Mouse (Mus musculus): ENCODE data around the gene Ier5. TPM values are rescaled to one million over a fixed set of nuclear protein-coding genes. Genes with fewer than 3 reads are reported as not detected.

The Ier5 gene
- total and polyA plus RNA-seq, 2 experiments: 2.6 to 2.8 TPM

DNA sequence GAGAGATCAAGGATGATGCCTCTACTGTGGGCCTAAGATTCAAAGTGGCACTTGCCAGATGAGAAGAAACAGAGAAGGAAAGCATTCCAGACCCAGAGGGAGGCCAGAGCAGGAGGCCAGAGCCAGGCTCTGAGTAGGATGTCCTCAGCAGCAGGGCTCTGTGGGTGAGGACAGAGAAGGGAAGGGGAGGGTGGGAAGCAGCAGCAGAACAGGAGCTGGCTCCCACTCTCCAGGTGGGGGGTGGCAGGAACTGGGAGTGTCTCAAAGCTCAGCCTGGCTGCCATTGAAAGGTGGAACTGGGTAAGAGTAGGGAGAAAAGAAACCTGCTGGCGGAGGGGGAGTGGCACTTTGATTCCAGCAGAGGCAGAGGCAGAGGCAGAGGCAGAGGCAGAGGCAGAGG is 46.1 kb downstream of the Ier5 start:
- Histone ChIP-seq H3K79me2 (ENCODE audit: control insufficient read depth, insufficient read depth, low read length) (no peaks in the 10 kb centered on the region), H3K9ac (ENCODE audit: low read depth, low read length) (no peak overlapping the region), H3K27ac (replicated peaks; ENCODE audit: insufficient read depth, low read depth, low read length) (no peak overlapping the region), H3K27me3 (ENCODE audit: control insufficient read depth, insufficient read depth, low read length) (no peaks in the 10 kb centered on the region), H3K4me1 (ENCODE audit: control insufficient read depth, insufficient read depth, low read length) (no peaks in the 10 kb centered on the region), H3K36me3 (ENCODE audit: control insufficient read depth, insufficient read depth, low read length) (no peaks in the 10 kb centered on the region), H3K4me3 (ENCODE audit: insufficient read depth, low read depth, low read length) (no peak overlapping the region)
- TF ChIP-seq POLR2A (IDR thresholded peaks at IDR 0.05; ENCODE audit: extremely low read depth, insufficient read depth, low read length) (no peak), CTCF (IDR thresholded peaks at IDR 0.05; ENCODE audit: low read depth, low read length) (no peak)
- DNase-seq (ENCODE audit: extremely low read depth, low read depth, low spot score): no peak
- WGBS: 89% methylated on average over 1 of the region's 1 CpGs

DNA sequence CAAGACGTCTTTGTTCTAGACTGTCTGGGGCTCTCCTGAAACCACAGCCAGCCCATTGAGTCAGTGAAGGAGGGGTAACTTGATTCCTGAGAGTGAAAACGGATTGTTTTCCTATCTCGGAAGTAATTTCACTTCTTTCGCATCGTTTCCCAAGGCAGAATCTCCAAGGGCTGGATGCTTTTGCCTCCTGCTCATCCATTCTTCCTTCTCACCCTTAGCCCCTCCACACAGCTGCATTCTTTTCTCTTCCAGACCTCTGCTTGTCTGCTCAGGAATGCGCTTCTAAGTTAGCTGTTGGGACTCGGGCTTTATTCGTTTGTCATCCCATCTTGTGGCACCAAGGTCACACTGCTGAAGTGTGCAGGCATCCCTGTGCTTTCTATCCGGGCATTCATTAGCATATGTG is 46.7 kb downstream of the Ier5 start:
- Histone ChIP-seq H3K4me3 (ENCODE audit: insufficient read depth, low read depth, low read length) (no peak overlapping the region), H3K79me2 (ENCODE audit: control insufficient read depth, insufficient read depth, low read length) (no peaks in the 10 kb centered on the region), H3K27ac (replicated peaks; ENCODE audit: insufficient read depth, low read depth, low read length) (no peak overlapping the region), H3K4me1 (ENCODE audit: control insufficient read depth, insufficient read depth, low read length) (no peaks in the 10 kb centered on the region), H3K9ac (ENCODE audit: low read depth, low read length) (no peak overlapping the region), H3K36me3 (ENCODE audit: control insufficient read depth, insufficient read depth, low read length) (no peaks in the 10 kb centered on the region), H3K27me3 (ENCODE audit: control insufficient read depth, insufficient read depth, low read length) (no peaks in the 10 kb centered on the region)
- no peak for DNase-seq (ENCODE audit: extremely low read depth, low read depth, low spot score)
- WGBS: 84% methylated on average over 9 of the region's 9 CpGs
- TF ChIP-seq POLR2A (IDR thresholded peaks at IDR 0.05; ENCODE audit: extremely low read depth, insufficient read depth, low read length): no peak

DNA sequence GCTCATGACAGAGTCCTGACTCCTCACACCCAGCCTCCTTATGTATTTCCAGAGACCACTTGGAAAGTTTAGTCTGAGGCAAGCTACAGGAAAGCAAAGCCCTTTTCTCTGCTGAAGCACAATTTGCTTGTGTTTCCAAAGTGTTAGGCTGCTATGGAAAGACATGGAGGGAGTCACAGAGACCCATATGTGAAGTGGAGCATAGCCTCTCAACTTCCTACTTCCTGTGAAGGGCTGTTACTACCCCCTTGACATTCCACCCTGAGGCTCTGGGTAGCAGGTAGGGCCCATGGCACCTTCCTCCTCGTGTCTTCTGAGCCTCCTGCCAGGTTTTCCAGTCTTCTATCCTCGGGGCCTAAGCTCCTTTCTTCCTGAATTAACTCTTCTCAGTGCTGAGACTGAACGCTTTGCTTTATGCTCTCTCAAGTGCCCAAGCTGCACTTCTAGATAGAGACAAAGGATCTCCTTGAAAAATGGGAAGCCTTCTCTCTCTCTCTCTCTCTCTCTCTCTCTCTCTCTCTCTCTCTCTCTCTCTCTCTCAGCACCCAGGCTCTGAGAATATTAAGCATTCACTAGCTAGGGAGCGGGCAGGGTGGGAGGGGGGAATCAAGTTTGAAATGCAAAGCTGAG is 47.2 kb downstream of the Ier5 start:
- Histone ChIP-seq H3K27ac (replicated peaks; ENCODE audit: insufficient read depth, low read depth, low read length) (no peak overlapping the region), H3K9ac (ENCODE audit: low read depth, low read length) (no peak overlapping the region), H3K27me3 (ENCODE audit: control insufficient read depth, insufficient read depth, low read length) (no peaks in the 10 kb centered on the region), H3K4me1 (ENCODE audit: control insufficient read depth, insufficient read depth, low read length) (no peaks in the 10 kb centered on the region), H3K36me3 (ENCODE audit: control insufficient read depth, insufficient read depth, low read length) (no peaks in the 10 kb centered on the region), H3K4me3 (ENCODE audit: insufficient read depth, low read depth, low read length) (no peak overlapping the region), H3K79me2 (ENCODE audit: control insufficient read depth, insufficient read depth, low read length) (no peaks in the 10 kb centered on the region)
- TF ChIP-seq POLR2A (IDR thresholded peaks at IDR 0.05; ENCODE audit: extremely low read depth, insufficient read depth, low read length): no peak
- no peak for TF ChIP-seq CTCF (IDR thresholded peaks at IDR 0.05; ENCODE audit: low read depth, low read length)
- DNase-seq (ENCODE audit: extremely low read depth, low read depth, low spot score): no peak
- 69% methylated on average over 4 of the region's 4 CpGs for WGBS

DNA sequence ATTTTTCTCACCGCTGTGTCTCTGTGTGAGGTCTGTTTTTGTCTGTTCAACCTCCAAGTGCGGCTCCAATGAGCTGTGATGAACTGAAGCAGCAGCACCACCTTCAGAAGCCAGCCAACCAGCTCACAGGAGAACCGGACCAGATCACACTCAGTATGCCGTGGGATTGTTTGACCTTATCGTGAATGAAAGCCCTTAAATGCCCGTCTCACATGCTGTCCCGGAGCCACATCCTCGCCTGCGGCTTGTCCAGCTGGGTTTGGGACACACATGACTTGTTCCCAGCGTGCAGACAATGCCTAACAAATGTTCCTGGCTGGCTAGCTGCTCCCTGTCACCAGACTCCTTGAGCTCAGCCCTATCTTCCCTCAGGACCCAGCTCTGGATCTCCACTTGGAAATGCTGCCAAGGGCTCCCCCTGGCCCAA is 47.7 kb downstream of the Ier5 start:
- WGBS: 80% methylated on average over 10 of the region's 10 CpGs
- H3K9ac ChIP-seq (ENCODE audit: low read depth, low read length): no peak overlapping the region
- no peak overlapping the region for H3K27ac ChIP-seq (replicated peaks; ENCODE audit: insufficient read depth, low read depth, low read length)

DNA sequence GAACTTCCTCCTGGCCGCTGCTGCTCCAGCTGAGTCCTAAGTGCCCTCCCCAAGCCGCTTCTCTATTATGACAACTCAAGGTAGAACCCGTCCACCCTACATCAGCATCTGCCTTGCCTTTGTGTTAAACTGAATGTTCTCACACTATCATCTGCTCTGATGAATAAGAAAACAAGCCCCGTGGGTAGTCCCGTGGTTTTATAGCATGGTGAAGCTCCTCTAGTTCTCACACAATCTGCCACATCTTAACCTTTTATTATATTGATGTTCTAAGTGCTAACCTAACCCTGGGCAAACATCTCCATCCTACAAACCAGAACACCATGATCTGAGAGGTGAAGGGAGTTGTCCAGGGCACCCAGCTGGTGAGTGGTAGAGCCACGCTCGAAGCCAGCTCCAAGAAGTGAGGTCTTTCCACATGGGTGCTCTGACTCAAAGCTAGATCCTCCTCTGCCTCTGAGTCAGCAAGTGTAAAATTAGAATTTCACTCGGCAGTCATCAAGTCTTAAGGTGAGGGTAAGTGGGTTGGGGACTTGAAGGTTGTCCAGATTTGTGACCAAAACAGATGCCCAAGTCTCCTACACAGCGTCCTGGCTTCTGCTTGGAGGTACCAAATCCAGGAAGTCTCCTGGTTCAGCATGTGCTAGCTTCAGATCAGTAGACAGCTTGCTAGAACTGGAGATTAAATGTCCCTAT is 48.4 kb downstream of the Ier5 start:
- 82% methylated on average over 9 of the region's 9 CpGs for WGBS
- no peak overlapping the region for H3K4me3 ChIP-seq (ENCODE audit: insufficient read depth, low read depth, low read length)

More for the DNA sequence above, 47.7 kb downstream of the Ier5 start:
- Histone ChIP-seq H3K27me3 (ENCODE audit: control insufficient read depth, insufficient read depth, low read length) (no peaks in the 10 kb centered on the region), H3K4me1 (ENCODE audit: control insufficient read depth, insufficient read depth, low read length) (no peaks in the 10 kb centered on the region), H3K79me2 (ENCODE audit: control insufficient read depth, insufficient read depth, low read length) (no peaks in the 10 kb centered on the region), H3K36me3 (ENCODE audit: control insufficient read depth, insufficient read depth, low read length) (no peaks in the 10 kb centered on the region), H3K4me3 (ENCODE audit: insufficient read depth, low read depth, low read length) (no peak overlapping the region)
- TF ChIP-seq CTCF (IDR thresholded peaks at IDR 0.05; ENCODE audit: low read depth, low read length) (no peak), POLR2A (IDR thresholded peaks at IDR 0.05; ENCODE audit: extremely low read depth, insufficient read depth, low read length) (no peak)
- no peak for DNase-seq (ENCODE audit: extremely low read depth, low read depth, low spot score)

DNA sequence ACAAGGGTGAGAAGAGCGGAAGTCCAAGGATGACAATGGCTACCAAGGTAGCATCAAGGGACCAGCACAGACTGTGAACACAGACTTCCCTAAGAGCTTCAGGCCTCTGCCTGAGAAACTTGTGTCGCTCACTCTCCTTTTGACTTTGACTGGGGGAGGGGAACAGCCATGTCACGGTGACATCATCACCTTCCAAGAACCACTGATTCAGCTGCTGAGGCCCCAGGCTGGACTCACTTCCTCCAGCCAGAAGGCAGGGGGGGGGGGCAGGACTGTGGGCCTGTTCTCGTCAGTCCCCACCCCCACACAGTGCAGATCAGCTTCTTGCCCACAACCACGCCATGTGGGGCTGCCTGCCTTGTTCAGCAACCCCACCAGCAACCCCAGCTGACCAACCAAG is 49.3 kb downstream of the Ier5 start:
- no peaks in the 10 kb centered on the region for H3K4me1 ChIP-seq (ENCODE audit: control insufficient read depth, insufficient read depth, low read length)
- H3K4me3 ChIP-seq (ENCODE audit: insufficient read depth, low read depth, low read length): no peak overlapping the region
- no peaks in the 10 kb centered on the region for H3K36me3 ChIP-seq (ENCODE audit: control insufficient read depth, insufficient read depth, low read length)
- DNase-seq (ENCODE audit: extremely low read depth, low read depth, low spot score): peak; percentile 50
- no peak for TF ChIP-seq CTCF (IDR thresholded peaks at IDR 0.05; ENCODE audit: low read depth, low read length)
- no peak for TF ChIP-seq POLR2A (IDR thresholded peaks at IDR 0.05; ENCODE audit: extremely low read depth, insufficient read depth, low read length)
- H3K27me3 ChIP-seq (ENCODE audit: control insufficient read depth, insufficient read depth, low read length): no peaks in the 10 kb centered on the region
- no peaks in the 10 kb centered on the region for H3K79me2 ChIP-seq (ENCODE audit: control insufficient read depth, insufficient read depth, low read length)
- peak overlapping the region; percentile 17; the same call in 1 of the 2 replicates for H3K27ac ChIP-seq (replicated peaks; ENCODE audit: insufficient read depth, low read depth, low read length)
- whole genome bisulfite sequencing: 68% methylated on average over 5 of the region's 5 CpGs
- H3K9ac ChIP-seq (ENCODE audit: low read depth, low read length): no peak overlapping the region

More for the DNA sequence above, 48.4 kb downstream of the Ier5 start:
- TF ChIP-seq POLR2A (IDR thresholded peaks at IDR 0.05; ENCODE audit: extremely low read depth, insufficient read depth, low read length) (no peak), CTCF (IDR thresholded peaks at IDR 0.05; ENCODE audit: low read depth, low read length) (no peak)
- Histone ChIP-seq H3K27ac (replicated peaks; ENCODE audit: insufficient read depth, low read depth, low read length) (no peak overlapping the region), H3K4me1 (ENCODE audit: control insufficient read depth, insufficient read depth, low read length) (no peaks in the 10 kb centered on the region), H3K79me2 (ENCODE audit: control insufficient read depth, insufficient read depth, low read length) (no peaks in the 10 kb centered on the region), H3K36me3 (ENCODE audit: control insufficient read depth, insufficient read depth, low read length) (no peaks in the 10 kb centered on the region), H3K27me3 (ENCODE audit: control insufficient read depth, insufficient read depth, low read length) (no peaks in the 10 kb centered on the region), H3K9ac (ENCODE audit: low read depth, low read length) (no peak overlapping the region)
- DNase-seq (ENCODE audit: extremely low read depth, low read depth, low spot score): no peak

Measured in liver, adult 2 months (tissue).